12 mouse cellular contexts compared by ENCODE assay signal in genomic region chr7:78737614-78738210, GRCm38 (mm10). TPM values are rescaled to one million over a fixed set of nuclear protein-coding genes. Genes with fewer than 3 reads are reported as not detected.
A peak's percentile ranks its signal among the peaks of the same experiment; 100 is the strongest.
DNase-seq lines count a peak whose midpoint lies in the region; ATAC-seq and TF ChIP-seq lines count a peak whose summit lies in the region.
"Had no signal": no experiment of that assay in that cellular context is flagged by ENCODE, and none has a peak within 500 bp of the region (broad histone marks: within the 10 kb centered on the region; RNA-seq: fewer than 3 reads in every experiment).

Ntrk3 (minus strand) TSS chr7:78738012.

- H3K9me3 ChIP-seq in hindbrain, embryonic 15.5 days = no peaks in the 10 kb centered on the region
- H3K9me3 ChIP-seq in hindbrain, embryonic 10.5 days = no peaks in the 10 kb centered on the region
- H3K9me3 ChIP-seq in neural tube, embryonic 12.5 days = no peaks in the 10 kb centered on the region
- H3K9me3 ChIP-seq: embryonic facial prominence, embryonic 15.5 days; limb, embryonic 12.5 days had no signal

- no peak within 1 kb of the TSS for H3K4me3 ChIP-seq in hindbrain, embryonic 15.5 days
- H3K4me3 ChIP-seq in hindbrain, embryonic 10.5 days = no peak within 1 kb of the TSS
- no peak within 1 kb of the TSS for H3K4me3 ChIP-seq in neural tube, embryonic 12.5 days
- no peak within 1 kb of the TSS for H3K4me3 ChIP-seq in lung, adult 2 months (replicated peaks; ENCODE audit: extremely low read depth, low read depth, low read length)
- H3K4me3 ChIP-seq: embryonic facial prominence, embryonic 15.5 days; limb, embryonic 12.5 days had no signal

- no peak for ATAC-seq in hindbrain, embryonic 15.5 days (ENCODE audit: low FRiP score, low read depth)
- no peak for ATAC-seq in neural tube, embryonic 12.5 days (ENCODE audit: low FRiP score, low read depth)

- TF ChIP-seq CTCF in lung, adult 2 months (IDR thresholded peaks at IDR 0.05; ENCODE audit: insufficient read depth, low read length) = no peak

- H3K4me1 ChIP-seq in hindbrain, embryonic 15.5 days (replicated peaks) = no peaks in the 10 kb centered on the region
- no peaks in the 10 kb centered on the region for H3K4me1 ChIP-seq in hindbrain, embryonic 10.5 days (replicated peaks)
- H3K4me1 ChIP-seq in neural tube, embryonic 12.5 days = no peaks in the 10 kb centered on the region
- H3K4me1 ChIP-seq in lung, adult 2 months (ENCODE audit: control insufficient read depth, insufficient read depth, low read length) = no peaks in the 10 kb centered on the region
- H3K4me1 ChIP-seq: embryonic facial prominence, embryonic 15.5 days; limb, embryonic 12.5 days had no signal

- DNase-seq in hindbrain, embryonic 10.5 days (ENCODE audit: low spot score) = no peak
- no peak for DNase-seq in adrenal gland, adult 8-10 months
- DNase-seq in induced T-regulatory cell, adult 2 months (ENCODE audit: low read depth) = peak; percentile 68
- DNase-seq in lung, adult 2 months = no peak
- DNase-seq in urinary bladder, postnatal 10 days (ENCODE audit: low spot score) = no peak
- DNase-seq in right cerebral cortex, postnatal 36 days (ENCODE audit: low spot score in 2 of 2) = no peak
- DNase-seq: heart, postnatal 10 days; lung, postnatal 36 days had no signal

- H3K27me3 ChIP-seq in hindbrain, embryonic 15.5 days = no peaks in the 10 kb centered on the region
- no peaks in the 10 kb centered on the region for H3K27me3 ChIP-seq in hindbrain, embryonic 10.5 days (ENCODE audit: insufficient read depth, poor library complexity, severe bottlenecking)
- H3K27me3 ChIP-seq in neural tube, embryonic 12.5 days (replicated peaks) = no peaks in the 10 kb centered on the region
- H3K27me3 ChIP-seq: embryonic facial prominence, embryonic 15.5 days; limb, embryonic 12.5 days had no signal

- H3K27ac ChIP-seq in hindbrain, embryonic 15.5 days (replicated peaks) = no peak within 1 kb of the TSS
- H3K27ac ChIP-seq in hindbrain, embryonic 10.5 days = no peak within 1 kb of the TSS
- no peak within 1 kb of the TSS for H3K27ac ChIP-seq in neural tube, embryonic 12.5 days
- H3K27ac ChIP-seq: embryonic facial prominence, embryonic 15.5 days; limb, embryonic 12.5 days had no signal

- no peak for TF ChIP-seq POLR2A in lung, adult 2 months (IDR thresholded peaks at IDR 0.05; ENCODE audit: borderline replicate concordance, extremely low read depth, low read depth, low read length)

- H3K36me3 ChIP-seq in hindbrain, embryonic 15.5 days = no peaks in the 10 kb centered on the region
- no peaks in the 10 kb centered on the region for H3K36me3 ChIP-seq in hindbrain, embryonic 10.5 days
- H3K36me3 ChIP-seq in neural tube, embryonic 12.5 days = no peaks in the 10 kb centered on the region
- H3K36me3 ChIP-seq: embryonic facial prominence, embryonic 15.5 days; limb, embryonic 12.5 days had no signal

- H3K9ac ChIP-seq in hindbrain, embryonic 15.5 days = no peak within 1 kb of the TSS
- H3K9ac ChIP-seq in neural tube, embryonic 12.5 days = no peak within 1 kb of the TSS
- H3K9ac ChIP-seq: embryonic facial prominence, embryonic 15.5 days; limb, embryonic 12.5 days had no signal

- 85% methylated on average over 5 of the region's 5 CpGs for WGBS in hindbrain, embryonic 15.5 days
- WGBS in hindbrain, embryonic 10.5 days = 86% methylated on average over 5 of the region's 5 CpGs
- WGBS in neural tube, embryonic 12.5 days = 85% methylated on average over 5 of the region's 5 CpGs
- 67% methylated on average over 5 of the region's 5 CpGs for WGBS in lung, adult 2 months

- no peak within 1 kb of the TSS for H3K4me2 ChIP-seq in hindbrain, embryonic 15.5 days
- H3K4me2 ChIP-seq in neural tube, embryonic 12.5 days (replicated peaks) = no peak within 1 kb of the TSS
- H3K4me2 ChIP-seq: embryonic facial prominence, embryonic 15.5 days; limb, embryonic 12.5 days had no signal

RNA-seq across cellular contexts. Expression of gene Ntrk3, which starts in this region (rescaled TPM):
- polyA plus RNA-seq in hindbrain, embryonic 15.5 days (2015; fragmentation: Nextera tagmentation; extraction: Ambion mirVana) = 22.2 and 23.3 TPM in 2 replicates
- 3.3 and 4.5 TPM in 2 replicates for polyA plus RNA-seq in hindbrain, embryonic 10.5 days (2016; fragmentation: Nextera tagmentation; extraction: Ambion mirVana)
- 10 to 100 TPM; 19.0 to 28.6 (median 26.5) TPM for total RNA-seq in adrenal gland, adult 8-10 months (2022)
- 14.2 and 17.6 TPM in 2 replicates for polyA plus RNA-seq in neural tube, embryonic 12.5 days (2016; fragmentation: Nextera tagmentation; extraction: Ambion mirVana)
- 4.7 and 6.1 TPM in 2 replicates for polyA plus RNA-seq in lung, adult 2 months (2012; rRNA removed)
